Mouse (Mus musculus): Measurements from ENCODE around the gene Ica1.

Gene Ica1

DNA sequence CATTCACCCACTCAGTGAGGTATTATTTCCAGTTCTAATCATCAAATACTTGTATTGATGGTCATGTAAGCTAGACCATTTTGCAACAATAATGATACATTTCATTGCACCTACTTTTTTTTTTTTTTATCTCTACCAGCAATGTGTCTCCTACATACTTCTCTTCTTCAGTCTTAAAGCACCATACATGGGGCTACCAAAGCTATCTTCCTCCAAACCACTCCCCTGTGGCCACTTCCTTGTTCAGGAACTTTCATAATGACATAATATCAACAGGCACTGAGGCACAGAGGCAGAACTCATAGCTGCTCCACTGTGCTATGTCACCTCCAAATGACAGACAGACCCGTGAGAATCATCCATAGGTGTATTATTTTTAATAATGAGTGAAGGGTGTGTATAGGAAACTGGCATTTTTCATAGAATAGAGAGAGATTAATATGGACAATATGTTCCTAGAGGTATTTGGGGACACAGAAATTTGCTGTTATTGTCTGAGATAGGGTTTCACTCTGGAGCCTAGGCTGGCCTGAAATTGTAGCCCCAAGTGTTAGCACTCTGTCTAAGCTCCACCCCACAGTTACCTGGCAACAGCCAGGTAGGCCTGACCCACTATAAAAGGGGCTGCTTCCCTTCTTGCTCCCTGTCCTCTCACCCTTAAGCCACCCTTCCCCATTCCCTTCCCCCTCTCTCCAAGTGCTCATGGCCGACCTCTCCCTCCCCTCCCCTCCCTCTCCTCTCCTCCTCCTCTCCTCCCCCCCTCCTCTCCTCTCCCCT lies 86.9 kb downstream of the Ica1 start:
- in situ Hi-C loops (cut with MboI, MseI) = no loop called here

DNA sequence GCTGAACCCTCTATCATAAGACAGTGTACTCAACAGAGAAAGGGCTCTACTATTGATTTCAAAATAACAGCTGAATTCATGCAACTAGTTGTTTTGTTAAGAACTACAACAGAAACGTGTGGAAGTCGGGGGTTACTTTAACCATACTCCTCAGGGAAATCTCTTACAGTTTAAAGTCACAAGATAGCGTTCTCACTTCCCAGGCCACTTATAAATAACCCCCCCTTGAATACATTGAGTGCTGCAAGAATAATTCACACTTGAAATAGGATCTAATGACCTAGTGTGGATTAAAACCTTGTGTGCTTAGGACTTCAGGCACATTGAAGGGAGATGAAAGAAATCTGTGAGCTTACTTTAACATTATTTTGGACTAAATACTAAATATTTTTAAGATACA lies 87.8 kb downstream of the Ica1 start:
- in situ Hi-C loops (cut with MboI, MseI) = no loop called here

- in situ Hi-C loops (cut with MboI, MseI) = loop anchor here (5.0 kb wide), 1 partner anchor 65 kb away; no protein-coding TSS in a partner anchor
Observed at GRCm38 (mm10) chr6:8686678-8687580, 91.4 kb downstream of the Ica1 start.

DNA sequence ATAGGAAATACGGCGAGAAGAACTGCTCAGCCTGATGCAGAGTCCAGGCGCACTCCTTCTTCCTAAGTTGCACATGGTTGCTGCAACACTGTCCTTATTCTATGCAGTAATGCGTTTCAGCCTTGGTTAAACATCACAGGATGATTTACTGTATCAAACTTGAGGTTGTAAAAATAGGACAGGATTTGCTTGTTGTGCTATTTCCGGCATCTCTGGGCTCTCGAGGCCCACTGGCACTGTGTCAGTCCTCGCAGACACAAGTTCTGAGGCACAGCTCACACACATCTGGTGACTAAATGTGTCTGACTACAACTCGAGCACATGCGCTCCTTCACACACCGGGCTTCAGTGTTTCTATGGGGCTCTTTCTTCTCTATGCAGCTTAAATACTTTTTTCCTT lies 94.9 kb downstream of the Ica1 start:
- in situ Hi-C loops (cut with MboI, MseI) = no loop called here

DNA sequence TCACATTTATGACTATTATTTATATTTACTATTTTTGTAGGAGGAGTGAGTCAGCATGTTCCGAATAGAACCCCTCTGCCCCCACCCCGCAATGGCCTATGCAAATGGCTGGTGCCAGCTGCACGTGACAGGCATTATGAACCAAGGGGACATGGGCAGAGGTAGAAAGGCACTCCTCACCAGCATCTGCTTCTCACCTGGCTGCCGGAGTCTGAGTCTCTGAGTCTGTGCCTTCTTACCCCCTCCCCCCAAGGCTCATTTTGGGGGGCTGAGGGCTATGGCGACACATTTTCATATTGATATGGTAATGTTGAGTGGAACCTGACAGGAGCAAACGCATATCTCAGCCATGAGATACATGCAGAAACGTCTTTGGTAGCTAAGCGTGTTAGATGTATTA lies 97.4 kb downstream of the Ica1 start:
- in situ Hi-C loops (cut with MboI, MseI) = no loop called here

- in situ Hi-C loops (cut with MboI, MseI) = no loop called here
Observed at GRCm38 (mm10) chr6:8673013-8673412, 105.3 kb downstream of the Ica1 start.

DNA sequence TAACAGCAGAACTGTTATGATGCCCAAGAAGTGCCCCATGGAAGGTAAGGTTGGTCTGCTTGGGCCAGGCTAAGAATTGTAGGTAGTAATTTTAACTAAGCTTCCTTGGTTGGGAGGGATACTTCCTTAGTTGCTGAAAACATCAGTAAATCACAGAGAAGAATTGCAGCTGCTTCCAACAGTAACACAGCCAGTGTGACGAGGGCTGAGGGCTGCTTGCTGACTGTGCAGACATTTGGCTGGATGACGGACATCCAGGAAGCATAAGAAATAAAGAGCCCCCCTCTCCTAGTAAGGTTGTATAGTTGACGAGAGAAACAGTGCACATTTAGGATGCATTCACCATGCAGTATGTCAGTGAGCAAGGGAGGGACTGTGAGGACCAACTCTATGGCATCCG lies 108.9 kb downstream of the Ica1 start:
- in situ Hi-C loops (cut with MboI, MseI) = no loop called here

GRCm38 (mm10) chr6:8668013-8668811 lies 110.1 kb downstream of the Ica1 start:
- in situ Hi-C loops (cut with MboI, MseI) = no loop called here

- in situ Hi-C loops (cut with MboI, MseI) = no loop called here
Observed at GRCm38 (mm10) chr6:8665786-8666185, 112.5 kb downstream of the Ica1 start.

DNA sequence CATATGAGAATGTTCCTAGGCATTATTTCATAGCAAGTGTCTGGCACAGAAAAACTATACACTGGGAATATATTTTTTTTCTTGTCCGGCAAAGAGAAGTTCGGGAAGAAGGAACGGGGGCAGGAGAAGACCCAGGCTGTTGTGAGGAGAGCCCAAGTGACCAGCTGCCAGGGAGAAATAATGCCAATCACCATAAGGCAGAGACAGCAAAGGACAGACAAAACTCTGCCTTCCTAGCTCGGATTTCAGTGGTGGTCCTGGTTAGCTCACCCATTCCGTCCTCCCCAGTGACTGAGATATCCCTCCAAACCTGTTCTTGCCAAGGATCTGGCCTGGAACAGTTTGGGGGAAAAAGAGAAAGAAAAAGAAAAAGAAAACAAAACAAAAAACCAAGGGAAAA lies 113.3 kb downstream of the Ica1 start:
- in situ Hi-C loops (cut with MboI, MseI) = no loop called here

- in situ Hi-C loops (cut with MboI, MseI) = no loop called here
Observed at GRCm38 (mm10) chr6:8663092-8663740, 115.1 kb downstream of the Ica1 start.

- in situ Hi-C loops (cut with MboI, MseI) = no loop called here
Observed at GRCm38 (mm10) chr6:8661404-8661803, 116.9 kb downstream of the Ica1 start.

GRCm38 (mm10) chr6:8660076-8660475 lies 118.2 kb downstream of the Ica1 start:
- in situ Hi-C loops (cut with MboI, MseI) = no loop called here

GRCm38 (mm10) chr6:8659194-8659959 lies 118.9 kb downstream of the Ica1 start:
- in situ Hi-C loops (cut with MboI, MseI) = no loop called here

GRCm38 (mm10) chr6:8658431-8658830 lies 119.9 kb downstream of the Ica1 start:
- in situ Hi-C loops (cut with MboI, MseI) = no loop called here

- in situ Hi-C loops (cut with MboI, MseI) = no loop called here
Observed at GRCm38 (mm10) chr6:8657459-8657858, 120.8 kb downstream of the Ica1 start.

DNA sequence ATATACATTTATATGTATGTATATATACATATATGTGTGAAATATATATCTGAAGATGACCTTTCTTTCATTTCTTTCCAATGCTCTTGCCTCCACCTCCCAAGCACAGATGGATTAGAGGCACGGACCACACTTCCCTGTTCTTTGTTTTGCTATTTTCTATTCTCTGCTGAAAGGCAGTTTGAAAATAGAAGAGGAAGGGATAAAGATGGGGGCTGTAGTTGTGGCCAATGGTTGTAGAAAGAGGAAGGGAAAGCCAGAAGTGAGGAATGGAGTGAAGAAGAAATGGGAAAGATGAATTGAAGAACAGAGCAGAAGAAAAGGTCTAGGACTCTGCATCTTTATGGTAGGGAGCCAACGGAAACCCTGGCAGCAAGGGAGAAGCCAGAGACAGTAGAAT lies 122.8 kb downstream of the Ica1 start:
- in situ Hi-C loops (cut with MboI, MseI) = no loop called here

GRCm38 (mm10) chr6:8650413-8650812 lies 127.9 kb downstream of the Ica1 start:
- in situ Hi-C loops (cut with MboI, MseI) = no loop called here

GRCm38 (mm10) chr6:8649295-8649865 lies 128.9 kb downstream of the Ica1 start:
- in situ Hi-C loops (cut with MboI, MseI) = no loop called here

DNA sequence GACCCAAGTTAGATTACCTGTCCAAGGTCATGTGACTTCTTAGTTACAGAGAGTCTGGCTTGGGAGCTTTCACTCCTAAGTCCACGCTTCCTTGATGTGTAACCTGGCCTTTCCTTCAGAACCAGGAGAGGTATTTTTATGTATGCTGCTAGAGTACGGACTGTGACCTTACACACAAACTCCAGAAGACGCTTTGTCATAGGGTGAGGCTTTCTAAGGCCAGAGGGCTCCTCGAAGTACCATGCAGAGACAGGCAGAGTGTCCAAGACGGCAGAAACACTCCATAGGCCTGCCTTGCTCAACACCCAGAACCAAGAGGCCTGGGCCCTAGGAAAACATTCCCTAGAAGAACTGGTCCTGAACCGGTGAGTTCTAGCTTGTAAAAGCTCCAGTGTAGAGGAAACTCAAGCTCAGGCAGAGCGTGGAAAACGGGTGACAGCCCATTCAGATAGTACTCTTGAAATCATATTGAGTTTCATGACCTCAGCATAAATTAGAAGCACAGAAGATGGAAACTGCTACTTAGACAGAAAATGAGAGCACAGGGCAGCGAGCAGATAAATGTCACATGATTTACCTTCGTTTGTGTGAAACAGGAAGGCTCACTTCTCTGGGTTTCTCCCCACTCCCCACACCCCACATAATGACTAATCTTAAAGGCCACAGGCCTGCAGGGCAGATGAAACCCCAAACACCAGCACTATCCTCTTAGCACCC lies 129.9 kb downstream of the Ica1 start:
- in situ Hi-C loops (cut with MboI, MseI) = no loop called here
